Mouse (Mus musculus) neural tube, embryonic 13.5 days (tissue): ENCODE measurements around the gene Asb2. TPM values are rescaled to one million over a fixed set of nuclear protein-coding genes. Genes with fewer than 3 reads are reported as not detected.

ENCODE experiments used
- ATAC-seq: fragments of 200-750 bp; cut with Nextera tagmentation; 2 replicates; pipeline ENCODE4 v1.8.0; 2017; ENCODE audit warnings: low read depth, mild to moderate bottlenecking, moderate TSS enrichment, moderate library complexity
- H3K27ac ChIP-seq: fragments of 300-500 bp; sonication (generic); replicated peaks from 2 replicates; pipeline ENCODE4 v1.5.1; 2015; ENCODE audit warnings: moderate library complexity, mild to moderate bottlenecking, inconsistent platforms
- H3K27me3 ChIP-seq: fragments of 300-500 bp; sonication (generic); 2 replicates; pipeline ENCODE4 v1.6.1; 2015; ENCODE audit warnings: mild to moderate bottlenecking, inconsistent platforms
- H3K36me3 ChIP-seq: fragments of 300-500 bp; sonication (generic); 2 replicates; pipeline ENCODE4 v1.6.1; 2015; ENCODE audit warnings: mild to moderate bottlenecking, inconsistent platforms
- H3K4me1 ChIP-seq: fragments of 300-500 bp; sonication (generic); replicated peaks from 2 replicates; pipeline ENCODE4 v1.6.1; 2015; ENCODE audit warnings: inconsistent platforms
- H3K4me2 ChIP-seq: fragments of 300-500 bp; sonication (generic); 2 replicates; pipeline ENCODE4 v1.6.1; 2015; ENCODE audit warnings: inconsistent platforms, mild to moderate bottlenecking, moderate library complexity
- H3K4me3 ChIP-seq: fragments of 300-500 bp; sonication (generic); 2 replicates; pipeline ENCODE4 v1.5.1; 2015; ENCODE audit warnings: mild to moderate bottlenecking, inconsistent platforms
- H3K9ac ChIP-seq: fragments of 300-500 bp; sonication (generic); 2 replicates; pipeline ENCODE4 v1.6.1; 2015; ENCODE audit warnings: moderate library complexity, mild to moderate bottlenecking, inconsistent platforms
- H3K9me3 ChIP-seq: fragments of 300-500 bp; sonication (generic); 2 replicates; pipeline ENCODE4 v1.6.1; 2016; ENCODE audit warnings: inconsistent platforms
- WGBS: fragments of 180-500 bp; shearing (Covaris S2); methylation state at CpG from one replicate; pipeline ENCODE4 v1.1.7; 2015; 5-methylcytosine and 5-hydroxymethylcytosine counted together
- polyA plus RNA-seq: library from polyadenylated mRNA; unstranded; fragments of >200 nt; fragmentation: Nextera tagmentation; extraction: Ambion mirVana; gene quantifications from 2 replicates; pipeline ENCODE4 v1.2.1, GENCODE M21; 2015

Asb2 gene
- polyA plus RNA-seq, 1 experiment from 2014 or later = 1.6 TPM

DNA sequence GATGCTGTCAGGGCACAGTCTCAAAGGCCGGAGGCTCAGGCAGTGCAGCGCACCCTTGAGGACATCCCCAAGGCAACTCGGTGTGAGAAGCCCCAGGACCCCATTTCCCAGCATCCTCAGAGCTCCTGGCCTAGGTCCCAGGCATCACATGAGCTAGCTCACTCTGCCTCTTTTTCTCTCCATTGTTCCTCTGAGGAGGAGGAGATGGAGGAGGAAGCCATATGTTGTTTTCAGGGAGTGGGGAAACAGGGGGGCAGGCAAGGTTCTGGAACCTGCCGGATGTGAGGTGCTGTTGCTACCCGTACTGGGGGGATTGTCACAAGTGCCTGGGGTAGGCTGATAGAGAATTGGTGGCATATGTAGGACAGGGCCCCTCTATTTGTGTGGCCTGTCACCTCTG lies 20.3 kb upstream of the Asb2 start:
- no peaks in the 10 kb centered on the region for H3K9me3 ChIP-seq
- WGBS = 56% methylated on average over 5 of the region's 5 CpGs
- ATAC-seq = peak; percentile 48; the same call in 1 of the 2 replicates
- H3K9ac ChIP-seq = no peak overlapping the region
- no peaks in the 10 kb centered on the region for H3K36me3 ChIP-seq
- H3K27ac ChIP-seq = no peak overlapping the region
- H3K4me1 ChIP-seq = no peaks in the 10 kb centered on the region
- H3K27me3 ChIP-seq = no peaks in the 10 kb centered on the region
- H3K4me3 ChIP-seq = no peak overlapping the region
- no peak overlapping the region for H3K4me2 ChIP-seq

DNA sequence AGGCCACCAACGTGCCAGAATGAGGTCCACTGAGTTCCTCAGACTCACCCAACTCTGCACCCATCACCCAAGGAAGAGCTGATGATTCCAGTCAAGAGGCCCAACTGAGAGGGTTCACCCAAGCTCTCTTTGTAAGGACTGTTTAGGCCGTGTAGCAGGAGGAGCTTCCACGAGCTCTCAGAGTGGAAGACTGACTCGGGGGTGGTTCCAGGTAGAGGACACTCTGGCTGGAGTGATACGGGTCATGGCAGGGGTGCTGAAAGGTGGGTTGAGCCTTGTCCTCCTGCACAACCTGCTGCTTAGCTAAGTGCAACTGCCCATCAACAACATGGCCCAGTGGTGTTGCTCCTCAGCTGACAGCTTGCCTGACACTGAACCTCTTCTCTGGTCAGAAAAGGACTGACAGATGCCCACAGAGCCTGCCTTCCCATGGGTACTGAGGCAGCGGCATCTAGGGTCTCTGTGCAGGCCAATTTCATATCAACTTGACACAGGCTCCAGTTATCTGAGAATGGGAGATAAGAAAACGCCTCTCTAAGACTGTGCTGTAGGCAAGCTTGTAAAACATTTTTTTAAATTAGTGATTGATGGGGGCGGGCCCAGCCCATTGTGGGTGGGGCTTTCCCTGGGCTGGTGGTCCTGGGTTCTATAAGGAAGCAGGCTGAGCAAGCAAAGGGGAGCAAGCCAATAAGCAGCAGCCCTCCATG lies 17.9 kb upstream of the Asb2 start:
- H3K9me3 ChIP-seq = no peaks in the 10 kb centered on the region
- no peak for ATAC-seq
- no peak overlapping the region for H3K9ac ChIP-seq
- H3K4me2 ChIP-seq = no peak overlapping the region
- no peak overlapping the region for H3K27ac ChIP-seq
- no peaks in the 10 kb centered on the region for H3K4me1 ChIP-seq
- WGBS = 83% methylated on average over 8 of the region's 8 CpGs
- no peak overlapping the region for H3K4me3 ChIP-seq
- peaks cover 3% of the 10 kb centered on the region for H3K27me3 ChIP-seq
- H3K36me3 ChIP-seq = no peaks in the 10 kb centered on the region

DNA sequence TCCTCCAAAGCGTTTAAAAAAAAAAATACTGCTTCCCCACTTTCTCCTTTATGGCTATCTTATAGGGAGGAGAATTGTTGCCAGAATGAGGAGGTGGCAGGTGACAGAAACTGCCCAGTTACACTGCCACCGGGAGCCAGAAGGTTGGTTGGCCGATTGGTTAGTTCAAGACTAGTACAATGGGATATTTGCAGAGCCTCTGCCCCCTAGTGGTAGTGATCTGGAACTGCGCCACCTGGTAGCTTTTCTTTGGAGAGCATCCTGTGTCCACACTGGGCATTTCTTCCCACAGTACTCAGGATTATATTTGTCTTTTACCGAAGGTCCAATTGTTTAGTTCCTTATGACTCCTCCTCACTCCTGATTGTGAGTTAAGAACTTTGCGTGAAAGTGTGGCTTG lies 15.9 kb upstream of the Asb2 start:
- no peak overlapping the region for H3K4me3 ChIP-seq
- no peak overlapping the region for H3K4me2 ChIP-seq
- no peak for ATAC-seq
- no peaks in the 10 kb centered on the region for H3K36me3 ChIP-seq
- peaks cover 3% of the 10 kb centered on the region for H3K4me1 ChIP-seq
- H3K9me3 ChIP-seq = no peaks in the 10 kb centered on the region
- no peak overlapping the region for H3K9ac ChIP-seq
- H3K27ac ChIP-seq = no peak overlapping the region
- peaks cover 10% of the 10 kb centered on the region for H3K27me3 ChIP-seq
- 26% methylated on average over 6 of the region's 6 CpGs for WGBS

DNA sequence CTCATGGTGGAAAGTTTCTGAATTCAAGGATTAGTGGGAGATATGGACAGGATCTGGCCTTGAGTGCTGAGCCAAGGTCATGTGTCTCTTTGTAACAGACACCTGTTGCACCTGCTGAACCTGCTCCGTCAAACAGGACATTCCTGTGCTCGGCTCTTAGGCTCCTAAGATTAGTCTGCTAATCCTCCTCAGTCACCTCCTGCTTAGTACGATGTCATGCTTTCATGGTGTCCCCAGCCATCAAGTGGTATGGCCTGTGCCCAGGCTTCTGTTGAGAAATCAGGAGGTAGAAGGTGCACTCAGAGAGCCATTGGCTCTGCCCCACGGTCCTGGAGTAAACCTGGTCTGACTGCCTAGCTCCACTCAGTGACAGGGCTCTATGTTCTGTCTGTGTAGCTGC lies 15.1 kb upstream of the Asb2 start:
- H3K27me3 ChIP-seq = peaks cover 10% of the 10 kb centered on the region
- no peak overlapping the region for H3K4me2 ChIP-seq
- 92% methylated on average over 4 of the region's 4 CpGs for WGBS
- peaks cover 3% of the 10 kb centered on the region for H3K4me1 ChIP-seq
- H3K4me3 ChIP-seq = no peak overlapping the region
- H3K9me3 ChIP-seq = no peaks in the 10 kb centered on the region
- H3K9ac ChIP-seq = no peak overlapping the region
- no peak overlapping the region for H3K27ac ChIP-seq
- no peak for ATAC-seq
- H3K36me3 ChIP-seq = no peaks in the 10 kb centered on the region

DNA sequence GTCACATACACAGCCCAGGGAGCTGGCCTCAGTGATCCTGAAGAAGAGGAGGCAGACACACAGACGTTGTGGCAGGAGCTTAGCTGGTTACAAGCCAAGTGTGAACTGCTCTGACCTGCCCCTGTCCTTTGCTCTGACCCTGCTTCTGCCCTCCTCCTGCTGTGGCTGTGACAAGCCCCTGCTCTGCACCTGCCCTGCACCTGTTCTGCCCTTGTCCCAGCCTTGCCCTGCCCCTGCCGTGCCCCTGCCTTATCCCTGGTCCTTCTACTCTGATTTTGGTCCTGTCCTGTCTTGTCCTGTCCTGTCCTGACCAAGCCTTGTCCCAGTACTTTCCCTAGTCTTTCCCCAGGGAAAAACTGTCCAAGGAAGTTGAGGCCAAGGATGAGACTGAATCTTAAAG lies 13.0 kb upstream of the Asb2 start:
- Histone ChIP-seq H3K9me3 (no peaks in the 10 kb centered on the region), H3K36me3 (no peaks in the 10 kb centered on the region), H3K4me3 (no peak overlapping the region), H3K4me2 (no peak overlapping the region), H3K27me3 (peaks cover 10% of the 10 kb centered on the region), H3K4me1 (peaks cover 3% of the 10 kb centered on the region), H3K27ac (no peak overlapping the region), H3K9ac (no peak overlapping the region)
- WGBS = 53% methylated on average over 2 of the region's 2 CpGs
- no peak for ATAC-seq

DNA sequence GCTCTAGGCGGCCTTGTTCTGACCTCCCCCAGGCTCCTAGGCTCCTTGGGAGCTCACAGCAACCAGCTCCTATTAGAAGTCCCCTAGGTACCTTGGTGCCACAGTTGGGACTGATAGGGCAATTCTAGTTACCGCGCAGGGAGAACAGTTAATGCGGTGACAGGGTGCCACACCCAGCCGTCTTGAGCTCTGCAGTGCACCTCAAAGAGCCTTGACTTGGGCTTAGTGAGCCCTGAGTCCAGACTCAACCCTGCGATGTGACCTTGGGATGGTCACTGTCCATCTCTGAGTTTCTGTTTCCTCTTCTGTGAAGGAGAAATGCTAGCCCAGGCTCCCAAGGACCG lies 12.5 kb upstream of the Asb2 start:
- Histone ChIP-seq H3K9me3 (no peaks in the 10 kb centered on the region), H3K27me3 (peaks cover 10% of the 10 kb centered on the region), H3K4me1 (peaks cover 3% of the 10 kb centered on the region), H3K36me3 (no peaks in the 10 kb centered on the region), H3K27ac (no peak overlapping the region), H3K4me2 (0 out of 2 replicates have a peak overlapping the region, but pooled peaks have one; percentile 29), H3K4me3 (no peak overlapping the region), H3K9ac (no peak overlapping the region)
- 83% methylated on average over 7 of the region's 7 CpGs for WGBS
- no peak for ATAC-seq

DNA sequence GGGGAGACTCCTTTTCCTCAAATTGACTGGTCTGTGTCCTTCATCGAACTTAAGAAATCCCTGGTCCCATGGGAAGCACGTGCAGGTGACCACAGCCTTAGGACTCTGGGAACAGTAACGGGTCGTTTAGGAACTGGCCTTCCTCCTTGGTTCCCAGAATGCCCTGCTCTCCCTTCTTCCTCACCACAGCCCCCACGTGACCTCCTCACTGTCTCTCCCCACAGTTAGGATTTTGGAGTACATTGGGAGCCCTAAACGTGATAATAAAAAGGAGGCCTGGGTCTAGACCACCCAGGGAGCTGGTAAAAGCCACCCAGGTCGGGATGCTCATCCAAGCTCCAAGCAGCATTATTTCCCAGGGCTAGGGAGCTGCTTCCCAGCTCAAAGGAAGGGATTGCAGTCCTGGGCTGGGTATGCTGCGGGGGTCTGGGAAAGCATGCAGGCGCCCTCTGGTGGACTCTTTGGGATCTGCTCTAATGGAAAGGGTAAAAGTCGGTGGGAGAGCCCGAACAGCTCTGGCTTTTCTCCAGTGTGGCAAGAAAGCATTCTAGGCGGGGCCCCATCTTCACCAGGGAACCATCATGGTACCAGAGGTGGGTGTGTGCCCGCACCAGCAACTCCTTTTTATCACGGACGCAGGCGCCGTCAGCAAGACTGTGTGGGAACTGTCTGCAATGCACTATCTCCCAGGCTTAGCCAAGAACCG lies 12.0 kb upstream of the Asb2 start:
- Histone ChIP-seq H3K27ac (no peak overlapping the region), H3K4me3 (no peak overlapping the region), H3K27me3 (peaks cover 10% of the 10 kb centered on the region), H3K9ac (no peak overlapping the region; the same call in 1 of the 2 replicates), H3K4me2 (peak overlapping the region; percentile 29), H3K4me1 (peaks cover 3% of the 10 kb centered on the region), H3K9me3 (no peaks in the 10 kb centered on the region), H3K36me3 (no peaks in the 10 kb centered on the region)
- ATAC-seq = peak; percentile 87
- 17% methylated on average over 18 of the region's 18 CpGs for WGBS

DNA sequence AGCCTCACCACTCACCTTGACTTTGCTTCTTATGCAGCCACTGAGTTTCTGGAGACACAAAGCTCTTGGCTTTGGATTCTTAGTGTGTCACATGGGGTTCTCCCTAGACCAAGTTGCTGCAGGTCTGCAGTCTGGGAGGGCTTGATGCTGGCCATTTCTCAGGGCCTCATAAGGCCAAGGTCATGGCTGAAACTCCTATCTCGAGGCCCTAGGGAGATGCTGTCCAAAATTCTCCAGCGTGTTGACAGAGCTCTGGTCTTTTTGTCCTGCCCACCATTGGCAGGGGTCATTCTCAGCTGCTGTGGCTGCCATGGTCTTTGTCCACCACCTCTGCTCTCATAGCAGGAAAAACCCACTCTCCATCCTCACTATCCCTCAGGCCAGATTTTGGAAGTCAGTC lies 11.4 kb upstream of the Asb2 start:
- ATAC-seq = no peak
- 84% methylated on average over 2 of the region's 2 CpGs for WGBS

DNA sequence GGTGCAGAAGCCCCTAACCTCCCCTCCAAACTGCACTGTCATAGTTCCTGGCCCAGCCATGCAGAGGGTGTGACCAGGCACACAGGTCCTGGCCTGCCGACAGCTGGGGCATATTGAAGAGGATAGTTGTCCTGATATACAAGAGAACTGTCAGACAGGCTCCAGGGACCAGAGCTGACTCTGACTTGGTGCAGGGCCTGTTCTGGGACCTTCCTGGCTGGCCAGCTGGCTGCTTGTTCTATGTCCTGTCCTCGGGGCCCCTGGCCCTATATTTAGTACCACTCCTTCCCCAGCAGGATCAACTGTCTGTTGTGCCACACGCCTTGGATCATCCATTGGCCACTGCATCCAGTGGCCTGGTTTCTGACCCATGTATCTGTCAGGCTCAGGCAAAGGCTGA lies 6.5 kb upstream of the Asb2 start:
- Histone ChIP-seq H3K9me3 (no peaks in the 10 kb centered on the region), H3K27ac (no peak overlapping the region), H3K9ac (no peak overlapping the region), H3K4me1 (peaks cover 6% of the 10 kb centered on the region; the same call in 1 of the 2 replicates), H3K27me3 (no peaks in the 10 kb centered on the region), H3K4me3 (no peak overlapping the region), H3K36me3 (no peaks in the 10 kb centered on the region), H3K4me2 (no peak overlapping the region)
- no peak for ATAC-seq
- 77% methylated on average over 3 of the region's 3 CpGs for WGBS

More for the DNA sequence above, 11.4 kb upstream of the Asb2 start:
- Histone ChIP-seq H3K4me3 (no peak overlapping the region), H3K9ac (no peak overlapping the region), H3K4me2 (no peak overlapping the region), H3K36me3 (no peaks in the 10 kb centered on the region), H3K27ac (no peak overlapping the region), H3K27me3 (peaks cover 10% of the 10 kb centered on the region), H3K4me1 (peaks cover 3% of the 10 kb centered on the region), H3K9me3 (no peaks in the 10 kb centered on the region)

DNA sequence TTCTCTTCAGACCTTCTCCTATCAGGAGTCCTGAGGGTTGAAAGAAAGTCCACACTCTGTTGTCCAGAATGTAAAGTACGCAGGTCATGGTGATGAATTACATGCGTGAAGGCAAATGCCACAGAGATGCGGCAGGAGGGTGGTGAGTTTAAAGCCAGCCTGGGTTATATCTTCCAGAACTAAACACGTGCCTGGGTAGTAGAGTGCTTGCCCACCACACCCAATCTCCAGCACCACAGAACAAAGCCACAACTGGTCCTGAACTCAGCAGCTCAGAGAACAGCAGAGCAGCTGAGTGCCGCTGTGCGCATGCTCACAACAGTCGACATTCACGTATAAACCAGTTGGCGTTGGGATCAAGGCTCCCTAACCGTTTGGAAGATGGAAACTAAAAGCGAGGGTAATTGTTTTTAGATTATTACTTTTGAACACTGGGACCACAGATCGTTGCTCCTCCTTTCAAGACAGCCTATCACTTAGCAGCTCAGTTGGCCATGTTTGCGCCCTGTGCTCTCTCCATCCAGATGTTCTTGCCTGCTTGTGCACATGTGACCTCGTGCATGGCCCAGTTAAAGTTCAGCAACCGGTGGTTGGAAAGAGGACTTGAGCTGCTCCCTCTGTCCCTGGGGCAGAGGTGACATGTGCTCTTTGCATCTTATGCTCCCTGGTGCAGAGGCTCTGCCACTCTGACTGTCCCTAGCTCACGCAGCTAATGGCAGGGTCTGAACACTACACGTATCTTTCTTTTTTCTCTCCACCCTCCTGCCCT lies 5.9 kb upstream of the Asb2 start:
- H3K36me3 ChIP-seq = no peaks in the 10 kb centered on the region
- H3K4me3 ChIP-seq = no peak overlapping the region
- no peak for ATAC-seq
- H3K9me3 ChIP-seq = no peaks in the 10 kb centered on the region
- H3K4me2 ChIP-seq = no peak overlapping the region
- H3K27ac ChIP-seq = no peak overlapping the region
- no peak overlapping the region for H3K9ac ChIP-seq
- H3K27me3 ChIP-seq = no peaks in the 10 kb centered on the region
- H3K4me1 ChIP-seq = peaks cover 6% of the 10 kb centered on the region; the same call in 1 of the 2 replicates
- 91% methylated on average over 17 of the region's 17 CpGs for WGBS

DNA sequence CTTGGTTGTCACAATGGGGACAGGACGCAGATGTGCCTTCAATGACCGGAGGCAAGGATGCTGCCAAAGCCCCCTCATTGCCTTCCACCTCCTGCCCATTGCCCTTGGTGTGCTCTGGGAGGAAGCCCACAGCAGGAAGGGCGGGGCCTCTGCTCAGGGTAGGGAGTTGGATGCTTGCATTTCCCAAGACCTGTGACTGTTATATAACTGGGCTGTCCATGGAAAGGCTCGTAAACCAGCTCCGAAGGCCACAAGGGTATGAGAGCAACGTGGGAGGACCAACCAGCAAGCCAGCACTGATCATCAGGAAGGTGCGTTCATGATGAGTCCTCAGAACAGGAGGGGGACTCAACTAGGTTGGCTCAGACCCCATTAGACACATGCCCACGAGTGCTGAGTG lies 5.0 kb upstream of the Asb2 start:
- ATAC-seq = no peak
- Histone ChIP-seq H3K4me2 (no peak overlapping the region), H3K9ac (no peak overlapping the region), H3K36me3 (no peaks in the 10 kb centered on the region), H3K27ac (no peak overlapping the region), H3K9me3 (no peaks in the 10 kb centered on the region), H3K4me3 (no peak overlapping the region), H3K4me1 (peaks cover 6% of the 10 kb centered on the region; the same call in 1 of the 2 replicates), H3K27me3 (no peaks in the 10 kb centered on the region)
- WGBS = 81% methylated on average over 8 of the region's 8 CpGs
